Mouse (Mus musculus): ENCODE data around the gene Nfya.

Gene Nfya

DNA sequence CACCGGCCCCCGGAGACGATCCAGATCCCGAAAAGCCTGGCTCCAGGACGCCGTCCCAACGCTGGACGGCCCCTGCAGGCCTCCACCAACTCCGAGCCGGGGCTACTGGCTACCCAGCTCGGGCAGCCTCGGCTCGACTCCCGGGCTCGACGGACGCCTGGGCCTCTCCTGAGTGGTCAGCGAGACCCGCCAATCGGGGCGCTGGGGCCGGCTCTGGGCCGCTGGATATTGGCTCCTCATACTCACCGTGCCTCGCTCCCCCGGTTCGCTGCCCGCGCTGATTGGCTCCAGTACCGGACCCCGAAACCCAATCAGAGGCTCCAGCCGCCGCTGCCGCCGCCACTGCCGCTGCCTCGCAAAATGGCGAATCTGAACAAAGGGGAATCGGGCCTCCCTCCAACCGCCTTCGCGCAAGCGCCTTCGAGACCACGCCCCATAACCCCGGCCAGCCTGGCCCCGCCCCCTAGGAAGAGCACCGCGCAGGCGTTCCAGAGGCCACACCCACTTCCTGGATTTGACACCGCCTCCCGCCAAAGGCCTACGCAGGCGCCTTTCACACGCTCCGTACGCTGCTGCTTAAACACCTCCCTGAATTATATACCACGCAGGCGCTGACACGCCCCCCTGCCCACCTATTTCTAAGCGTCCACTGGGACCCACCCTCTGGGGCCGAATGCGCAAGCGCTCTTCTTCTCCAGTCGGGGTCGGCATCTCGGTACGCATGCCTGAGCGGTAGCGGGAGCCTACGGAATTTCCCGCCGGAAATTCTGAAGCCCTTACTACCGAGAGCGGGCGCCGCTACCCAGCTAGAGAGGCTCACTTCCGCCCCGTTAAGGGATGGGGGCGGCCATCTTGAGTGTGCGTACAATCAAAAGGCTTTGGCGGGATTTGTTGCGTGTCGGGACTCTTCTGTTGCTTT lies at the start of gene Nfya, which contains the start of gene Oard1:
Gene Nfya (minus strand): TSS at position 527 of the 919 bp plus-strand sequence.
Gene Oard1 (plus strand): TSS at position 635 of the 919 bp plus-strand sequence.
- DNase-seq (ENCODE audit: low read depth, low spot score), result peak; percentile 99

DNA sequence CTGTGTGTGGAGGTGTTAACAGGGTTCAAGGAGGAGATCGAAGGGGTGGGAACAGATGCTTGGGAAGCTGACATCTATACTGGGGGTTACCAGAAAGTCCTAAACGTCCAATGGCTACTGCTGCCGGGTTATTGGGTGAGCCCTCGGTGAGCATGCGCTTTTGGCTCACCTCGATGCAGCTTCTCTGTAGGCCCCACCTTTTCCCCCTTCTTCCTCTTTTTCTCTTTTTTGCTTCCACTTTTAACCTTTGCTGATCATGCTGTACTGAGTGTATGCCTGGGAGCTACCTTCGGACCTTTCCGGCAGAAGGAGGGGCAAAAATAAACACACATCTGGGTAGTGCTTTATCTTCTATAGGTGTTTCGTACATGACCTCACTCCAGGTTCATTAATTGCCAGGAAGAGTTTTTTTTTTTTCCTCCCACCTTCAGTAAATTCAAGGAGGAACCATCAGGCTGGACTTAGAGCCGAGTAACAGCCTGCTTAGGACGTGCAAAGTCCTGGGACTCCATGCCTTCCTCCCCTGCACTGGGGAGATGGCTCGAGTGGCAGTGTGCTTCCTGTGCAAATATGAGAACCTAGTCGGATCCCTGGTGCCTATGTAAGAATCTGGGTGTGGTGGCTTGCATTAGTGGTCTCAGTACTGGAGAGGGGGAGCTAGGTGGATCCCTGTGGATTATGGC lies 48.4 kb upstream of the Nfya start:
- DNase-seq (ENCODE audit: low read depth, low spot score), result no peak

DNA sequence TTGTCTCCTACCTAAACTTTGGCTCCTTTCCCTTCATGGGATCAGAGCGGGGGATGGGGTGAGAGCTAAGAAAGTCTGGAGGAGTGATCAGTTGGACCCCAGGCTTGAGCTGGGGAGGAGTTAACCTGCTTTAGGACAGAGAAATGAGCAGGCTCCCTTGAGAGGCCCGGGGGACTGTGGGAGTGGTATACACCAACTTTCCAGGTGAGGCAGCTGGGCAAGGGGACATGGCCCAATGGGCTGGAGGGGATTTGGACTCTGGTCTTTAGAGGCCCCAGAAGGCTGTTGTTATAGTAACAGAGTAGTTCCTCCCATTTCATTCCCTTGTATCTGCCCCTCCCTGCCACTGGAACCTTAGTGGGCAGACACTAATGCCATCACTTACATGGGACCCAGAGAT lies 46.2 kb upstream of the Nfya start:
- no peak for DNase-seq (ENCODE audit: low read depth, low spot score)

DNA sequence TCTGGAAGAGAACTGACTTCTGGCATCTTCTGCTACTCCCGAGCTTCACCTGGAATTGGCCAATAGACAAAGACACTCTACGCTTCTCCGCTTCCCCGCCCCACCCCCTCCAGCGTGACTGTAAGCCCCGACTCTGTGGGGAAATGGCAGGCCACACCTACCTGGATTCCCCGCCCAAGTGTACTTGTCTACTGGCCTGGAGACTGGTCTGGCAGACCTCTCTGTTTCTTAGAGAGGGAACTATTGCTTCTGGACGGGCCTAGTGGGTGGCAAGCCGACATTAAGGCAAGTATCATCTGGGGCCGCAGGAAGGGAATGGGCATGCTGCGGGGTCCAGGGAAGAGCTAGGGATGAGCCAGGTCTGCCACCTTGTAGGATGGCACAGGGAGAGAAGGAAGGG lies 45.0 kb upstream of the Nfya start, which contains the start of gene Unc5cl:
Gene Unc5cl (plus strand): TSS at position 214 of the 400 bp plus-strand sequence.
- DNase-seq (ENCODE audit: low read depth, low spot score), result no peak

DNA sequence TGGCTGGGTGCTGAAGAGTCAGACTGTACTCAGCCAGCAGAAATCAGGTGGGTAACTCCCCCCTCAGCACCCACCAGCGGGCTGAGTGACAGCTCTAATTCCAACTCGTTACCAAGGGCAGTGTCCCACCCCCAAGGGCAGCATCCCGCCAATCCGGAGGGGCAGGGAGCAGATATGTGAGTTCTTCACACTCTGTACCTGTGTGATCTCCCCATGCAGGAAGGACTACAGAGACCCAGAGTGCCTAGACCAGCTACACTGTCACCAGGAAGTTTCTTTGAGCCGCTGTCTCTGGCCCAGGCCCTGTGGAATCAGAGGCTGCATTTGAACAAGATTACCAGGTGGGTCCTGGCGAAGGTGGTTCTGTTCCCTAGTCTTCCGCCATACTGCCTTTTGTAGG lies 44.5 kb upstream of the Nfya start:
- no peak for DNase-seq (ENCODE audit: low read depth, low spot score)

DNA sequence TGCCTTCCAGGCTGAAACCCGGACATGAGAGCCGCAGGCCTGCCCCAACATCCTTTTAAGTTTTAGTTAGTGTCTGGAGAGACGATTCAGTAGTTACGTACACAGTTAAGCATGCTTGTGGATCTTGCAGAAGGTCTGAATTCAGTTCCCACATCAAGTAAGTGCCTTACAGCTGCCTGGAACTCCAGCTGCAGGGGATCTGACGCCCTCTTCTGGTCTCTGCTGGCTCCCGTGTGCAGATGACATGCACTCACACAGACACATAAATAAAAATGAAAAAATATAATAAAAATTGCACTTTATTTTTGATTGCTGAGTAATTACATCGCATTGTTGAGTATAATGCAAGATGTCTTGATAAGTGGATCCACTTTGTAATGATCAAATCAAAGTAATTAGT lies 43.8 kb upstream of the Nfya start:
- DNase-seq (ENCODE audit: low read depth, low spot score), result no peak

DNA sequence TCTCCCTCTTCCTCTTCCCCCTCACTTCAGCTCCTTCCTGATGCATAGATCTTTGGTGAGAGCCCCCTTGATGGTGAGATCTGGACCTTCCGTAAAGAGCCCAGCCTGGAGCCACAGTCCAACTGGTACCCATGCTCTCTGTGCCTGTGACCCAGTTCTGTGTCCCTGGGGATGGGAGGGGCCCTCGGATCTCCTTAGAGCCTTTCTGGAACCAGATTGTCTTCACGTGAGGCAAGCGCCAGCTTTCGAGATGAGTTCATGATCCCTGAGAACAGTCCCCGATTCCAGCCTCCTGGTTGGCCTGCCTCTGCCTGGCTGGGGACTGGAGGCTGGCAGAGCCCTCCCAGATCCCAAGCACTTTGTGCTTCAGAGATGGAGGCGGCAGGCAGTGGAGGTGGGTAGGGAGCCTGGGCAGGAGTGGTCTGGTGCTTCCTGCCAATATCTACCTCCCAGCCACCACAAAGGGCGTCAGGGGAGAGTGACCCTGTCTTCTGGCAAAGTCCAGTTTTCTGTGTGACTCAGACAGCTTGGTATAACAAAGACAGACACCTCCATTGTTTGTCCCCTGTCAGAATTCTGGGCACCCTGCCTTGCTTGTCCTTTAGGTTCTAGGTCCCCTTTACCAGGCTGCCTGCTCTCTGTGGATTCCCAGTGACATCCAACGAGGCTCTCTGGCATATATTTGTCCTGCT lies 42.2 kb upstream of the Nfya start:
- peak; percentile 47 for DNase-seq (ENCODE audit: low read depth, low spot score)

DNA sequence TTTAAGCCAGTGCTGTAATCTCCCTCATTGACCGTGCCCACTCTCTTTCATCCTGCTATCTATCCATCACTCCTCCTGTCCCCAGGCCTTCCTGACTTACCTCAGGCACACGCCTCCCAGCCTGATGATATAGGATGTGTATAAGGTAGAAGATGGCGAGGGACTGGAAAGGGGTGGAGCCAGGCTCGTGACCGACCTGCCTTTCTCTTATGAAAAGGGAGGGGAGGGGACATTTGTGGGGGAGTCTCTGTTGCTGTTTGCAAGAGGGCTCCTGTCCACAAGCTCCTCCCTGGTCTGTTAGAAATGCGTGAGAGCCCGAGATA lies 41.6 kb upstream of the Nfya start, which contains the start of gene Tspo2:
Gene Tspo2 (minus strand): TSS at position 170 of the 323 bp plus-strand sequence.
- DNase-seq (ENCODE audit: low read depth, low spot score), result peak; percentile 80

DNA sequence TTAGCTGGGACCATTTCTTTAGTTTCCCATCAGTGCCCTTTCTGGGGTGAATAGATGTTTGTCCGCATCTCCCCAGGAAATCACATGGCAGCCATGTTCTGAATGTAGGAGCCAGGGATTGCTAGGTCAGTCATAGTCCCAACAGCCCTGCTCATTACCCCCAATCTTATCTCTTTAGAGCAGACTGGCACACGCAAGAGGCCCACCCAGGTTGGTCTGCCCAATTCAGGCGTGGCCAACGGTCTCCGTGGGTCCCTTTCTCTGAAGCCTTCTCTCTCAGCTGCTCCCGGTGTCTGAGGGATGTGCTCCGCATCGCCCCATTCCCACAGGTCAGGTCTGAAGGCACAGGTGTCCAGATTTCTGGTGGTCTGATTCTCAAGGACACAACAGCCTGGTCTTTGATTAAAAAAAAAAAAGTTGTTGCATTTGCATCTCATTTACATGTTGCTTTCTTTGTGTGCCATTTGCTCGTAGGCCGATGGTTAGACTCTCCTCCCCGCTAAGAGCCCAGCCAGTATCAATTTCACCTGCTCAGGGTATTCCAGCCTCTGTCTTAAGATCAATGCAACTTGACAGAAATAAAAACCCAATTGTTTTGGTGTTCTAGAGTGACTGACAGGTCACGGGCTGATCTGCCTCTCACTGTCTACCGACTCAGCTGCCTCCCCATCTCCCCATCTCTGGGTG lies 41.1 kb upstream of the Nfya start:
- DNase-seq (ENCODE audit: low read depth, low spot score), result peak; percentile 87

DNA sequence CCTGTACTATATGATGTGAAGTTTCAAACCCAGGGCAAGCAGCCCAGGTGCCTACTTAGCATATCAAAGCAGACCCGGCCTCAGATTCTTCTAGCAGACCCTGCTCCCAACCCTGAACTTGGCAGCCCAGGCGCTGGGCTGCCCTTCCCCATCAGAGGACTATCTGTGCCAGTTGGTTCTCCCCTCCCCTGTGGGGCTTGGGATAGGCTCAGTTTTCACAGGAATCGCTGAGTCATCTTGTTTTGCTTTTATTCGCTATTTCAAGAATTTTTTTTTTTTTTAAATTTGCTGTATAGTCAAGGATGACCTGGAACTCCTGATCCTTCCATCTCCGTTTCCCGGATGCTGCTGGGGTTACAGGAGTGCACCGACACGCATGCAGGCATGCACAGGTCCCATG lies 38.0 kb upstream of the Nfya start:
- peak; percentile 50 for DNase-seq (ENCODE audit: low read depth, low spot score)

DNA sequence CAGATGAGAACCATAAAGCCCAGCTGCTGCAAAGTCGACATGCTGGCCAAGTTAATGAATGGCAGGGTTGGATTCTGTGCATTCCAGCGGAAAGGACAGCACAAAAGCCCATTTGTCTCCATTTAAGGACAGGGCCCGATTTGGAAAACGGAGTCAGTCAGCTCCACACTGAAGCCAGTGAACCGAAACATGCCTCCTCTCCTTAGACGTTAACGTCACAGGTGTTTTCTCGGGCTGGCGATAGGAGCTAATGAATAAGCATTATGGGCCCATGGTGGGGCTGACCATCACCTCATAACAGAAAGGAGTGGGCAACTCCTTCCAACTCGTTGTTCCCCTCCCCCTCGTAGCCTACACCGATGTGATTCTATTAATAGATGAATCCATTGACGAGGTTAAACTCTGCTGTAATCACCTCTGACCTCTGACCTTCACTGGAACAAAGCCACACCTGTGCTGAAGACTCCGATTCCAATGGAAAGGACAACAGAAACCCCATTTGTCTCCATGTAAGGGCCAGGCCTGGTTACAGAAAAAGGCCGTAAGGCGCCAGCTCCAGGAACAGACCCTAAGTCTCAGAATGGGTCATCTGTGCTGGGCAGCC lies 33.9 kb upstream of the Nfya start:
- no peak for DNase-seq (ENCODE audit: low read depth, low spot score)

DNA sequence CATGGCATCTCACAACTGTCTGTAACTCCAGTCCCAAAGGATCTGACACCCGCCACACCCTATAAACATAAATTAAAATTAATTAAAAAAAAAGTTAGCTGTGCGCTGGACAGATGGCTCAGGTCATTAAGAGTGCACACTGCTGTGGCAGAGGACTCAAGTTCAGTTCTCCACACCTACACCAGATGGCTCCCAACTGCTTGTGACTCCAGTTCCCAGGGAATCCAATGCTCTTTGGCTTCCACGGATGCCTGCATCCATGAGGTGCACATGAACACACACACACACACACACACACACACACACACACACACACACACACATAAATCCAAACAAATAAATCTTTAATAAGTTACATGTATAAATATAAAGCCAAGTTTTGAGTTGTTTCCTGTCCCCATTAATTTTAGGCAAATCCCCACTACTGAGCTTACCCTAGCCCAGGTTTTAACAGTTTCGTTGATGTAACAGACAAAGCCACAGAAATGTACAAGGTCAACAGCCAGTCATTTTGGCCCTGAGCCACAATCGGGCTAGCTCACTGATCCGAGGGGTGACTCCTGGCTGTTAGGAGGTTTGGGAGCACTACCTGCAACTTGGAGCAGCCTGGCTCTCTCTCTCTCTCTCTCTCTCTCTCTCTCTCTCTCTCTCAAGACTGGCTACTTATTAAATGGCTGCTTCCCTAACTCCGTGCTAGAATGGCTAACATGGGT lies 33.2 kb upstream of the Nfya start:
- DNase-seq (ENCODE audit: low read depth, low spot score), result no peak

DNA sequence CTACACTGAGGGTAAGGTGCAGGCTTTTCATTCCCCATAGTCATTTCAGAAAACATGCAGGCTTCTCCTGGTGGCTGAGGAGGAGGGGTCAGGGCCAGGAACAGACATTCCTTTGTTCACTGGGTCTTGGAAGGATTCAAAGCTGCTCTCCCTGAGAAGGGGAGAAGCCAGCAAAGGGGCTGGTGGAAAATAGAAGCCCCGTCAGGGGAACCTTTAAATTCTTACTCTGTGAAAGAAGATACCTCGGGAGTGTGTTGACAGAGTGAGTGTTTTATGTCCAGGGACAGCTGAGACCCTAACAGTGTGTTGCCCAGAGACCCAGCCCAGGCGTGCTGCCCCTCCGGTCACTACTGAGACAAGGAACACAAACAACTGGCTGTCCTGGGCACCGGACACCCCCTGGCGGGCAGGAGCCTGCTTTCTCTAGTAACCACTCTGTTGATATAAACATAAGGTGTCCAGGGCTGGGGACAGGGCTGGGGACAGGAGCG lies 27.8 kb upstream of the Nfya start:
- DNase-seq (ENCODE audit: low read depth, low spot score), result no peak

DNA sequence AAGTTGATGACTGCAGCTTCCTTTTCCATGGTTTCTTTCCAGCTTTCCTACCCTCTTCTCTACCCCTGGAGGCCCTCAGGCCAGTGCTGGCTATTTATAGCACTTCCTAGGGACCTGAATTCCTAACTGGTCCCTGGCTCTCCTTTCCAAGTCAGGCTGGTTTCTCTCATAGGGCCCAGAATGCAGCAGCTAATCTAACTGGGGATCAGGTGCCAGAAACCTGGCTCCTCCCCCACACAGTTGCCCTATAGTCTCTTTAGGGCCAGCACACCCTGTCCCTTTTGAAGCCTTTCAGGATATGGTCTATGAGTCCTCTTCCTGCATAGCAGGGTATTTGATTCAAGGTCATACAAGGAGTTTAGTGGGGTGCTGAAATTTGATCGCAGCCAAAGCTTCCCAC lies 26.8 kb upstream of the Nfya start:
- no peak for DNase-seq (ENCODE audit: low read depth, low spot score)

DNA sequence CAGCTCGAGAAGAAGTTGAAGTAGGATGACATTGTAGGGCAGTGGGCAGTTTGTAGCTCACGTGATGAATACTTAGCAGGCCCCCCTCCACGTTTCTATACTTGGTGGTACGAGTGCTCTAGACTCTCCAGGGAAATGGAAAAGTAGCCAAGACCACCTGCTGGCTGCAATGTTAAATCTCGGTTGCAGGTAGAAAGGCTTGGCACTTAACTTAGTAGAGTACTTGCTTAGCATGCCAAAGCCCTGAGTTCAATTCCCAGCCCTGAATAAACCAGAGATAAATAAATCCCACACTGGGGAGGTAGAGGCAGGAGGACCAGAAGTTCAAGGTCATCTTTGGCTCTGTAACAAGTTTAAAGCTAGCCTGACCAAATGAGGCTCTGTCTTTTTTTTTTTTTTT lies 24.8 kb upstream of the Nfya start:
- no peak for DNase-seq (ENCODE audit: low read depth, low spot score)

DNA sequence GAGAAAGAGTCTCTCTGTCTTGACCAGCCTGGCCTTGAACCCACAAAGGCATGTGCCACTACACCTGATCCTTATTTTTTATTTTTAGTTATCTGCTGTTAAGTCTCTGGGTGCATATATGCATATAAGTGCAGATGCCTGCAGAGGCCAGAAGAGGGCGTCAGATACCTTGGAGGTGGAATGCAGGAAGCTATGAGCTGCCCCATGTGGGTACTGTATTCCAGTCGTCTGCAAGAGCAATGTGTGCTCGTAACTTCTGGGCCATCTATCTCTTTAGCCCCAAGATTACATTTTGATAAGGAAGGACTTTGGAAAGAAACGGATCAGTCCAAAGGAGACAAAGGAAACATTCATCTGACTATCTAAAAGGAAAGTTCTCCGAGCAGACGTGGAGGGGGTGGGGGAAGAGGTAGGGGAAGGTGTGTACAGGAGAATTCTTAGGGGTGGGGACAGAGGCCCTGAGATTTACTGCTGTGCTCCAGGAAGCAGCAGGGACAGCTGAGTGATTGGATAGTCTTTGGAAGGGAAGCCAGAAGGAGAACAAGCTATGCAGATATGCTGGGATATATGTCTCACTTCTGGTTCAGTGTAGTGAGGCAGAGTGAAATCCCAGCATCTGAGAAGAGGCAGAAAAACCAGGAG lies 24.1 kb upstream of the Nfya start:
- no peak for DNase-seq (ENCODE audit: low read depth, low spot score)

DNA sequence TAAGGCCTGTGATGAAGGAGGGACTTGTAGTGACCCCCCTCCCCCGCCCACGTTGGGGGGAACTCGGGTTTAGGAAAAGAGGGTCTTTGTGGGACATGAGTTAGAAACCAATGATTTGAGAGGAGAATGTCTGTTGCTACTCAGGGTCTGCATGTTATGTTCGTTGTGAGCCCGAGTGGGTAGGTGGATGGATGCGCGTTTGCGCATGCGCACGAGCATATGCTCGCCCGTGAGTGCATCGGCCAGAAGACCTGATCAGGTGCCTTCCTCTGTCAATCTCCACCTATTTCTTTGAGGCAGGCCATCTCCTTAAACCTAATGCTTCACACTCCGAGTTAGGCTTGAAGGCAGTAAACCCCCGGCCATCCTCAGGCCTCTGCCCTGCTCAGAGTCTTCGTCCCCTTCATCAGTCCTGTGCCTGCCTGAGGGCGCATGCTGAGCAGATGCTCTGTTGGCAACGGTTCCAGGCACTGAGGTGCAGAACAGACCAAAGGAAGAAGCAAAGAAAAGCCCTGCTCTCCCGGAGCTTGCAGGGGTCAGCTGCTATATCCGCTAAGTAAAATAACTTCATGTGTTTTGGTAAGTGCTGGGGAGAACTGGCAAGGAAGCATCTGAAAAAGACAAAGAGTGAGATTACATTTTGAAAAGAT lies 23.4 kb upstream of the Nfya start:
- DNase-seq (ENCODE audit: low read depth, low spot score), result no peak

DNA sequence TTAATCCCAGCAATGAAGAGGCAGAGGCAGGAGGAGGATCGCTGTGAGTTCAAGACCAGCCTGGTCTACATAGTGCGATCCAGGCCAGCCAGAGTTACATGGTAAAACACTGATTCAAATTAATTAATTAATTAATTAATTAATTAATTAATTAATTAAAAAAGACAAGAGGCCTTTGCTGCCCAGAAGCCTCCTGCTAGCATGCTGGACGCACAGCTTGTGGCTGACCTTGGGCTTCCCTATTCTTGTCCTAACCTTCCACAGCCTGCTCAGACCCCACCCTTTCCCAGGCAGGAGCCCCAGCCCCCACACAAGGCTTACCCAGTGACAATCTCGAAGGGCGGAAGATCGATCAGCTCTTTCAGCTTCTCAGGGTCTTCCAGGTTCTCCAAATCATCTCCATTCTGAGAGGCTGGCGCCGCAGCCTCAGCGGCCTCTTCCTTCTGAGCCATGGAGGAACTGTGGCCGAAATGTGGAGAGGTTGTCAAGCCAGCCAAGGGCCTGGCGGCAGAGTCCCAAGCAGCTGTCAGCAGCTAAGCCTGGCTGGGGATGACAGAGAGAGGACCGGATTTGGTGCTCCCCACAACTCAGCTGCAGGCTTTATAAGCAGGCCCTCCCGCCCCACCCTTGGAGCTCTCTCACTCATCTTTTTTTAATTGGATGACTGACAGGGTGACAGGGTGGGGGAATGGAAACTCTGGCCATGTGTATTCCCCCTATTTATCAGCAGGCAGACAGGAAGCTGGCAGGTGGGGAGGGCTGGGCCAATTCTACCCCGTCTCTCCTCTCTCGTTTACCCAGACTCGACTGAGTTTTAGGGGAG lies 22.7 kb upstream of the Nfya start, which contains the start of gene Apobec2:
Gene Apobec2 (minus strand): TSS at position 773 of the 823 bp plus-strand sequence.
- DNase-seq (ENCODE audit: low read depth, low spot score), result no peak
